Mouse (Mus musculus): ENCODE data around the gene Lrrc3c.

GRCm38 (mm10) chr11:98645946-98646345 lies 47.9 kb downstream of the Lrrc3c start:
- TF ChIP-seq POLR2A (IDR thresholded peaks at IDR 0.05; ENCODE audit: borderline replicate concordance, control insufficient read depth, low read depth, low read length) (no peak), CTCF (IDR thresholded peaks at IDR 0.05; ENCODE audit: control insufficient read depth, insufficient read depth, low read length) (no peak)

All from bone marrow, adult 2 months (tissue).